Mouse (Mus musculus) natural killer cell, adult 2 months (primary cell): ENCODE measurements around the gene Gorasp1.

ENCODE experiments used
- DNase-seq, 2 experiments: peaks; one replicate each; pipeline ENCODE4 v3.0.0; 2022; ENCODE audit warnings: low spot score in 2 of 2

Gorasp1 gene

DNA sequence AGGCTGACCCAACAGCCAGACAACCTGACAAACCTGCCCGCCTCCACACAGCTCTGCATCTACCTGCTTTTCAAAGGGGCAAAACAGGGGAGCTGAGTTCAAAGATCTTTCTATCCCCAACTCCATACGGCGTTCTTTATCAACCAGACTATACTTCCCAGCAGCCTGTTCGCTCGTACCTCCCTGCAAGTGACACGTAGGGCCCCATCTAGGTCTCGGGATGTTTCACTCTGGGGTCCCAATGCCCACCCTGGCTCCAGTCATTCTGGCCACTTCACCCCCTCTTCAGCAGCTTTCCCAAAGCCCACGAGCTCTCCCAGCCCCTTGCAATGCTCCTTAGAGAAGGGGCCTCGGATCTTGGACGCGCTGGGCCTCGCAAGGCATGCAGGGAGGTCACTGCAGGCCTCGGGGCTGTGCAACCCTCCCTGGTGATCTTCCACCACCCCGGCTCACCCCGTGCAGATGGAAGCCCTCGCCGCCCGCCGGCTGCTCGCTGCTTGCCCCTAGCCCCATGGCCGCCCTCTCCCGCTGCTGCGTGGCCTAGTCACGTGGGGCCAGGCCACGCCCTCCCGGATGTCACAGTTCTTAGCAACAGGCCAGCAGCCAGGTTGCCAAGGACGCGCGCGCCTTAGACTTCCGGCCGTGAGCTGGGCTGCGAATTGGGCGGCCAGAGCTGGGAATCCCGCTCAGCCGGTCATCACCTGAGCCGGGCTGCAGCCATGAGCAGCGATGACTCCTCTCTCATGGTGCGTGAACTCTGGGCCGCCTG lies at the start of gene Gorasp1, which contains the start of gene Ttc21a:
Gene Gorasp1 (minus strand): TSS at position 561 of the 769 bp plus-strand sequence.
Gene Ttc21a (plus strand): TSS at position 602 of the 769 bp plus-strand sequence.
- DNase-seq = peak; percentile 84 to 88

DNA sequence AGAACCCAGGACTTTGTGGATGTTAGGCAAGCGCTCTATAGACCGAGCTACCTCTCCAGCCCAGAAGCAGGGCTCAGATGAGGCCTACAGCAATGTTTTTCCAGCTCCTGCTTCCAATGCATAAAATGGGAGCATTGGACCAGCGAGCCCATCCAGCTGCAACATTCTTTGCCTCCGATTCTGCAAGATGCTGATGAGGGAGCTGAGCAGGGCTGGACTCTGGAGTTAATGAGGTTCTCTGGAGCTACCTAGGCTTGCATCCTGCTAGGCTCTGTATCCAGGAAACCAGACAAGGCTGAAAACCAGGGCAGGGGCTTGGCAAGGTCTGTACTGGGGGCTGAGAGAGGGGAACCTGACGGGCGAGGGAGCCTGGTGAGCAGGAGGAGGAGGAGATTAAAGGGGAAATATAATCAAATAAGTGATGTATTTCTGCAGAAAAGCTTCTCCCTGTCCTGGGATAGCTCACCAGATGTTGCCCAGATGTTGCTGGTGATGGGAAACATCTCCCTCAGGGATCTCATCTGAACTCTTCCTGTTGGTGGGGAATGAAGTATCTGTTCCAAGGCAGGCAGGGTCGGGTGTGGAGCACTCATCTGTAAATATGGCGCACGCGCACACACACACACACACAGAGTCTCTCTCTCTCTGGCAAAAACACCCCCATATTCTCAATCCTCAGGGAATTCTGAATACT lies 48.7 kb upstream of the Gorasp1 start:
- no peak for DNase-seq

DNA sequence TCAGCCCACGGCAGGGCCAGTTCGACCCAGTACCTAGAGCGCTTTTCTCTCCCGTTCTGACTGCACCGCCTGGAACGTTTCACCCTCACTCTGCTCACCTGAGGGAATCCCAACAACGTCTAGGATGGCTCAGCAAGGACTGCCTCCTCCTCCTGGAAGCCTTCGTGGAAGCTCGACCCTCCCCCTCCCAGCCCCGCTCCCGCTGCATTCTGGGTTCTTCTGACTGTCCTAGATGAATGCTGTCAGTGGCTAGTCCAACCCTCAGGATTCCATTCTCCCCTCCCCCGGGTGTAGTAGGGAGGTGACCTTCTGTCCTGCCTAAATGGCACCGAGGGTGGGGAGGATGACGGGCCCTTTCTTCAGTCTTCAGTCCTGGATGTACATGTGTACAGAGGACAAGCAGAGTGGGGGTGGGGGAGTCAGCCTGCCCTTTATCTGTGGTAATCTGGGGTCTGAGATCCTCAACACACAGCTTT lies 47.2 kb upstream of the Gorasp1 start, which contains the start of gene Csrnp1:
Gene Csrnp1 (minus strand): TSS at position 123 of the 476 bp plus-strand sequence.
- DNase-seq = no peak

DNA sequence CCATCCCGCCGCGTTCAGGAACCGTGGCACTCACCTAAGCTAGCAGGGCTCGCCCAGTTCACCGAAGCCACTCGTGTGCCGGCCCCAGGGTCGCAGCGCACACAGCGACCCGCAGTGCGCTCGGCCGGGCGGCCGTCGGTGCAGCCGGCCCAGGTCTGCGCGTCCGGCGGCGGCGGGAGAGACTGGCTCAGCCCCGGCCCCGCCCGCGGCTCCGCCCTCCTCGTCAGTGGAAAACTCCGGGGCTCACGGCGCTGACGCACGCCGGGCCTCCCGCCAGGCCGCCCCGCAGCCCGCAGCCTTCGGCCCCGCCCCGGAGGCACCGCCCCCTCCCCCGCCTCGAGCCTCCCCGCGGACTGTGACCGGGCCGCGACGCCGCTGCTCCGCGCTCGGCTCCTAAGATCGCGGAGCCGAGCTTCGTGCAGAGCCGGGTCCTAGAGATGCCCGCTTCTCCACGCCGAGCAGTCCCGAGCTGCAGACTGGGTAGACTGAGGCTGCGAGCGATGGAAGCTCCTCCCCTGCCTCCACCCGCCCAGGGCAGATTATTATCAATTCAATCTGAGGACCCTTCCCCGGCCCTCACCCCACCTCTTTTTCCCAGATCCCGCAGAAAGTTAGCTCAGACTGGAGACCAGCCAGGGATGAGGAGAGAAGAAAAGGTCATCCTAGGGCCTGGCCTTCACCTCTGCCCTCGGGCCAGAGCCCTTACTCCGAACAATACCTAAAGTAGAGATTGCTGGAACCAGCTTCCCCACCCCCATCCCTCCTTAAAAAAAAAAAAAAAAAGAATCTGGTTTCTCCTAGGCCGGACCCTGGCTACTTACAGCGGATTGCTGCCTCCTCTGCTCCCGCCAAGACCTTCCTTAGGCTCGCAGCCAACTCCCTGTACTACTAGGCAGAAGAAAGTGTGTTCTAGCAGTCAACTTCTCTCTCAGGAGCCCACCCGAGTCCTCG lies 46.5 kb upstream of the Gorasp1 start:
- DNase-seq = peak; percentile 80 to 85

DNA sequence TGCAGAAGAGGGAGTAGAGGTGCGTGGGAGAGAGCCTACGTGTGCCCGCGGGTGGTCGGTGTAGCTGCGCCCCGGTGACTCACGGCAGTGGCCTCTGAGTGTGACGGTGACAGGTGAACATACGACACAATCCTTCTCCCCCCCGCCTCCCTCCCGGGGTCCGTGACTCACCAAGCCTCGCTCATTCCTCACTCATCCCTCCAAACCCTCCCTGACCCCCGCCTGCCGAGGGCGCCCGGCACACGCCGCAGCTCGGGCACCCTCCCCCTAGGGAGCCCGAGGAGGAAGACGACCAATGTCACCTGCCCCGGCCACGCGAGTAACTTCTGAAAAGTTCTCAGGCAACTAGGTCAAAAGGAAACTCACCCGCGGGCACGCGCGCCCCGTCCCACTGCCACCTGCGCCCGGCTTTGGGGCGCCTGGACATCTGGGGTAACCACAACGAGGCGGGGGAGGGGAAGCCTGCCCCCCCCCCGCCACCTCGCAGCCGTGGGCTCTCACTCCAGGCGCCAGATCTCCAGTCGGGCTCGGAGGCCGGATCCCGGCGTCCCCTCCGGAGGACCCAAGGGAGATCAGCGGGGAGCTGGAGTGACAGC lies 45.7 kb upstream of the Gorasp1 start:
- peak; percentile 69 to 84 for DNase-seq

DNA sequence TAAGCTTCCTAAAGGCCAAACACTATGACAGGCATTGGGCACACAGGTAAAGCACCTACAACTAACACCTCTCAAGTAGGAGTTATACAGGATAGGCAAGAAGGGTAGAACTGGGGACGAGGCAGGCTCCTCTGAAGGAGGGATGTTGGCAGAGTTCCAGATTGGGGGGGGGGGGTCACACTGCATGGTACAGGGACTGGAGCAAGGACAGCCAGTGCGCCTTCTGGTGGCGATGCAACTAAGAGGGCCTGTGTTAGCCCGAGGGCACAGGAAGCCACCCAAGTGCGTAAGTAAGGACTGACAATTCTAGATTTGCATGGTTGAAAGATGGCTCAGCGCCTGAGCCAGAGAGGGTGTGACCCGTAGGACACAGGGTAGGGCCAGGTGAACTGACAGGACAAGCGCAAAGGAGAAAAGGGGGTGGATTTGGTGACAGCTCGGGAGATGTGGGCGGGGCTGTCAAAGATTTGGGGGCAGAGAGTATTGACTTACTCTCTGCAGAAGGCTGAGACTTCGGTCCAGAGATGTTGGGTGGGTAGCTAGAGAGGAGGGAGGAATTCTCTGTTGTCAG lies 45.0 kb upstream of the Gorasp1 start:
- peak; percentile 76 to 87 for DNase-seq

DNA sequence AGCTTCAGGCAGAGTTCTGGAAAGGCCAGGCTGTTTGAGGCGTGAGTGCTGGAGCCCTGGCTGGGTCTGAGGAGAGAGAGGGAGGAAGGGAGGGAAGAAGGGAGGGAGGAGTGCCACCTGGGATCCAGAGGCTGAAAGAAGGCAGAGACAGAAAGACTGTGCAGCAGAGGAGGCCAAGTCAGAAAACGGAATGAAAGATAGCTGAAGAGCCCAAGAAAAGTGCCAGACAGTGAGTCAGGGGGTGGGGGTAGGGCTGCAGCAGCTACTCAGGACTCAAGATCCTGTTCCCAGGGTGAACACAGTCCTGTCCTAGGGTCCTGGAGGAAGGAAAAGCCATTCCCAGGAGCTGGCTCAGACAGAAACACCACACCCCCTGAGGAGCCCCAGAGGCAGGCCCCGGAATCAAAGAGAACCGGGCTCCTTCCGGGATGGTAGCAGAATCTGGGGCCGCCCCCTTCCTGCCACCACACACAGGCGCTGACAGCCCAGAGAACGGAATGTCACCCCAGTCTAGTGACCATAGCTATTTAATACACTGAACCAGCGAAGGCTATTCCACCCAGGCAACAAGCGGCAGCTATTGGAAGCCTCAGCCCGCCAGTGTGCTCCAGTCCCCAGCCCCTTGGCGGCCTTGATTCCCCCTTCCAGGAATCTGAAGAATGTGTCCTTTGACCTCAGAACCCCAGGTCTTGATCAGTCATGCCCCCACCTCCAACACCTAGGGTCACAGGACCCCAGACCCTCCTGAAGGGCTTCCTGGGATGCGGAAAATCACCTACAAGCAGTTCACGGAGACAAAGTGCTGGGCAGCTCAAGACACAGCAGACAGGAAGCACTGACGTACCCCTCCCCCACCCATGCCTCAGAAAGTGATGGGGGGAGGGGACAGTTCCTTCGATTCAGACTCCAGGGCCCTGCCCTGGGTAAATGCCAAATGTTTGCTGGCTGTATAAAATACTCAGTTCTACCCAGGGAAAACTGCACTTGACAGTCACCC lies 44.1 kb upstream of the Gorasp1 start:
- peak; percentile 74 for DNase-seq

DNA sequence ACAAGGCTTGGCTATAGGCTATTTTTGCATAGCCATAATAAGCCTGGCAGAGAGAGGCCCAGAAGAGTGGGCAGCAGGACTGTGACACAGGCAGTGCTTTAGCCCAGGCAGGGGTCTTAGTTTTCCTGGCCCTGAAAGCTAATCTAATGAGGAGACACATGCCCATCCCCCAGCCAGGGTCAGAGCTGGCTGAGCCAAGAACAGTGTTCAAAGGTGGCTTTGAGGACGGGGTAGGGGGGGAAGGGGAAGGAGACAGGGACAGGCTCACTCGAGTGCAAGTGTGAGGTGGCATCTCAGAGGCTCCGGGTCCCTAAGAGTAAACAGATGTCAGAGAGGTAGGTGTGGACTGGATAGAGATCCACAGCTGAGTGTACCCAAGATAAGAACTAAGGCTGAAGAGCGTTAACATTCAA lies 43.4 kb upstream of the Gorasp1 start:
- DNase-seq = no peak

DNA sequence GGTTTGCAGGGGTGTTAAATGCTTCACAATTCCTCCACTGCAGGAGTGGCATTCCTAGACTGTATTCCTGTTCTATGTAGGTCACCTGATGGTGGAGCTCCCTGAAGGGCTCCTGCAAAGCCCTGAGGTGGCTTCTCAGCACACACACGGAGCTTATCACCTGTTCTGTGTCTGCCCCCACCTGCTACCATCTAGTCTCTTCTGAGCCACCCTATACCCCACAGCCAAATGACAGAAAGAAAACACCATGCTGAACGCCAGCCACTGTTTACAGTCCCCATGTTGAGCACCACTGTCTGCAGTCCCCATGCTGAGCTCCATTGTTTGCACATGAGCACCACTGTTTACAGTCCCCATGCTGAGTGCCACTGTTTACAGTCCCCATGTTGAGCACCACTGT lies 42.4 kb upstream of the Gorasp1 start:
- DNase-seq = no peak

DNA sequence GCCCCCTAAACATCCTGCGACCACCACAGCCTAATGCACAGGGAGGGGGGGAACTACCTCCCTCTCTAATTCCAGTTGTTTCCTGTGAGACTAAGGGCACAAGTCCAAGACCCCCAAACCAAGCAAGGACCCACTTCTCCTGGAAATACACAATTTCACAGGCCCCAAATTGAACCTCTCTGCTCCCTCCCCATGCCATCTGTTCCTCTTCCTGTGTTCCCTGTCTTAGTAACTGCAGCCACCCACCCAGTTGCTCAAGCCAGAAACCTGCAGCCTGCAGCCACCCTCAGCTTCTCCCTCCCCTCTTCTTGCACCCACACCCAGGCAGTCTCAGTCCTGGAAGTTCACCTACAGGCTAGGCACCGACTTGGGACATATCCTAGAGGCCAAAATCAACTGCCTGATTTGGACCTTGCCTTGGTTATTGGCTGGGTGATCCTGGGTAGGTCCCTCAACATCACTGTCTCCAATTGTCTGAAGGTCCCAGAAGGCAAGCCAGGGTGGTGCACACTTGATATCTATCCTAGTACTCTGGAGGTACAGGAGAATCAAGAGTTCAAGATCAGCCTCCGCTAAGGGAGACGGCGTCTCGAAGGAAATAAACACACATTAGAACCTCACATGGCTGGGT lies 41.6 kb upstream of the Gorasp1 start:
- DNase-seq = no peak

DNA sequence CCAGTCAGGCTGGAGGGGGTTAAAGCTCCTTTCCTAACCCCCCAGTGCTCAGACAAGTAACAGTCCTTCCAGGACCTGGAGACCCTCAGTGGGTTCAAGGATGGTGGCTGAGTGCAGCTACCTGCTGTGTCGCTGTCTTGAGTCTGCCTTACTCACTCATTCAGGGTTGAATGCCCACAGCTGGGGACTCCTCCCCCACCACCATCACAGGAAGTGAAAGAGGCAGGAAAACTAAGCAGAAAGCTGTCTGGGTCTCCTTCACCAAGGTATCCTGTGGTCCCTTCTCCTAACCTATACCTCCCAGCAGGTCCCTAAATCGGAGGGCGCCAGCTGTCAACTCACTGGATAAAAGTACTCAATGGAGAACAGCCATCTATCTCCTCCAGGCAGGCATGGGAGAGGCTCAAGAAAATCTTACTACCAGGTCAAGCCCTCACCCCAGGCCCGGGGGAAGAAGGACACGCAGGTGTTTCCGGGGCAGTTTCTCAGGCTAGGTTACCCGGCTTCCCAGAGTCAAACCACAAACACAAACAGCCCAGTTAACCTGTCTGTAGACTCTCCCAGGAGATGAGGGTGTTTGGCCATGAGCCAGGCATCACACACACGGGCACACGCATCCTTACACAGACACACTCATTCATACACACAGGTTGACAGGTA lies 40.9 kb upstream of the Gorasp1 start:
- DNase-seq = peak in 1 of 2 experiments; percentile 69

DNA sequence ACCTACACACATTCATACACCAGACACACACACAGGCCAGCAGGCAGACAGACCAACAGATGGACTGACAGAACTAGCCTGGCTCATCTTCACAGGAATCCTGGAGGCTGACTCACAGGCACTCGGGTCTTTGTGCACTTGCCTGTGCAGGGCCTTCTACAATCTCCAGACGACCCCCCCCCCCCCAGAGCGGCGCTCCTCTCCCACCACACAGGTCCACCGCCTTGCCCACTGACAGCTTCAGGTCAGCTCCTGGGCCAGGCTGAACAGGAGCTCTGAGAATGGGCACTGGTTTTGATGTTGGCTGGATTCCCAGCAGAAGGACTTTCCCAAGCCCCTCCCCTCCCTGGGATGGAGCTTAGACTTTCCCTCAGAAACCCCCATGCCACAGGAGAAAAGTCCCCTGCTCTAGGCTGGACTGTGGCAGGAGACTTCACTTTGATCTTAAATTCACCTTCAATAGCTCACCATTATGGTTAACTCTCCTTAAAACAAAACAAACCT lies 40.2 kb upstream of the Gorasp1 start:
- DNase-seq = no peak

DNA sequence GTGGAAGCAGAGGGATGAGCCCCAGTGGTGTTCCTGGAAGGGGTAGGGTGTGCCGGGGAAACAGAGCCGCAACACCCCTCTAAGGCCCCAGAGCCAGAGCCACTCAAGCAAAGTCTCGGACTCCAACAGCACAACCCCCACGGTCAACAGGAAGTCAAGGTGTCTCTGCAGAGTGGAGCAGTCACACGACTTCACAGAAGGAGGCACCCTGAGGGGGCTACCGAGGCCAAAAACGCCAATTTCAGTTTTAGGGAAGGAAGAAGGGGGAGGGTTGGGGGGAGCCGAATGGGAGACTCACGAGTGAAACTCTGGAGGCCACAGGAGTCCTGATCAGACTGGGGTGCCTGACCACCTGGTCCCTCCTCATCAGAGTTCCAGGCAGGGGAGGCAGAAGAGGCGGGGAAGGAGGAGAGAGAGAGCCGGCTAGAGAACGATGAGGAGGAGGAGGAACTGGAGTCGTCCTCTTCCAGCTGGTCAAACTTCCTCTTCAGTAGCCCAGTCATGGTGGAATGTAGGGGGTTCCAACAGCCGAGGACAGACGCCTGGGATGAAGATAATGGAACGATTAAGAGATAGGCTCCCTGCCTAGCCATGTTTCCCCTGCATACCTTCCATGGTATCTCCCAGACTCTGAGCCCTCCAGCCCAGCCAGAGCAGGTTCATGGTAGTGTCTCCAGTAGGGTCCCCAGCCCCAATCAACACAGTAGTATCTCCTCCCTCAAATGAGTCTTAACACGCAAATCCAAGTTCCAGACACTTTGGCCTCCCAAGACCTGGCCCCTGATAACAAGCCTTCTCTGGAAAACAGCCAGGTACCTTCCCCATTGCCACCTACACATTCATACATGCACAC lies 39.6 kb upstream of the Gorasp1 start:
- DNase-seq = peak in 1 of 2 experiments; percentile 48

DNA sequence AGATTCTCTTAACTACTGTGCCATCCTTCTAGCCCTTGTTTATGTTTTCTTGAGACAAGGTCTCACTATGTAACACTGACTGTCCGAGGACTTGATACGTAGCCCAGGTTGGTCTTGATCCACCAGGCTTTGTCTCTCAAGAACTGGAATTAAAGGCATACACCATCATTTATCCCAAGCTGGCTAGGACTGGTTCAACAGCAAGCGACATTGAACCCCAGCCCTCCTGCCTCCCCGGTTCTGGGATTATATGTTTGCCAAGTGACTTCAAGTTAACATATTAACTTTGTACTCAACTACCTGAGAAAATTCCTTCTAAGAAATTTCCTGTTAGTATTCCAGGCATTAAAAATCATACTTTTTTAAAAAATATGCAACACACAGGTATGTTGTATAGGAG lies 37.9 kb upstream of the Gorasp1 start:
- no peak for DNase-seq

DNA sequence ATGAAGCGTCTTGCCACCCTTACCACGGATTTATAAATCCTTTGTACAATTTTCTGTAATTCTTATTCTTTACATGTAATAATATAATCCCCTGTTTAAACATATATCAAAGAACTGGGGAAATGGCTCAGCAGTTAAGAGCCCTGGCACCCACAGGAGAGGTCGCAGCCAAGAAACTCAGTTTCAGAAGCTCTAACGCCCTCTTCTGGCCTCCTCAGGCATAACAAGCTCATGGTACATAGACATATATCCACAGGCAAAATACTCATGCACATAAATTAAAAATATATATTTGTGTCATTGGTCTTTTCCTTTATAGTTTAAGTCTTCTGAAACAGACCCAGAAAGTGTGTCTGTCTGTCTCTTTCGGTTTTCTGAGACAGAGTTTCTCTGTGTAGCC lies 37.2 kb upstream of the Gorasp1 start:
- DNase-seq = no peak

DNA sequence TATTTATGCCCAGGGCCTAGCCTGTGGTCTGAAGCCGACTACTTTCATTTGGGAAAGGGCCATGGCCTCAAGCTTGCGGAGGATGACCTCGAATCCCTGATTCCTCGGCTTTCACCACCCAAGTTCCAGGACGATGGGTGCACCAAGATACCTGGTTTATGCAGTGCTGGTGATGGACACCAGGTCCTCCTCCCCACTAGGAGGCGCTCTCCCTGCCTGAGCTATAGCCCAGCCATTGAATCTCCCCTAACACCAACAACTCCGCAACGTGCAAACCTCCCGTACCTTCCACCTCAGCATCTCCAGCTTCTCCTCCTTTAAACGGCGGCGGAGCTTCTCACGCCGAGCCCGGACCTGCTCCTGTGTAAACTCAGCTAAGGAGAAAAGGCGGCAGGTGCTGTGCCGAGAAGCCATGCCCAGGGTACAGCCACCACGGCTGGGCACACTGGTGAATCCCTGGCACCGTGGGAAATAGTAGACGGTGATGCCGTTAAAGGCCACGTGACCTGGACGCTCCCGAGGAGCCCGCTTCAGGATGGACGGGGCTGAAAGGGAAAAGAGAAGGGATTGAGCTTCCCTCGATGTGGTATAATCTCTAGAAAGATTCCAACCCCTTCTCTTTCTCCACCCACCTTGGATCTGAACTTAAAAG lies 36.6 kb upstream of the Gorasp1 start:
- peak in 1 of 2 experiments; percentile 53 for DNase-seq

DNA sequence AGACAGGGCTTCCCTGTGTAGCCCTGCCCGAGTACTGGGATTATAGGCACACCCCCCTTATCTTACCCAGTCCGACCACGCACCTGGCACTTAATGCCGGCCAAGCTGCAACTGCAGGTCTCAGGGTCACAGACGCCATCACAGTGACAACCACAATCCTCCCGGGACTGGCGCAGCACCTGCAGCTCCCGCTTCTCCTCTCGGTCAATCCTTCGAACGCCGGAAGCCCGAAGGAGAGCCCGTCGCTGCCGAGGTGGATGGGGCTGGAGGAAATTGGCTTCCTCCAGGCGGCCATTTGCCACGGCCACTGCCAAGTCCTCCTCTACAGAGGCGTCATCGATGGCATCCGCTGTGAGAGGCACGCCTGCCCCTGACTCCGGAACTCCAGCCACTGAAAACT lies 35.9 kb upstream of the Gorasp1 start:
- DNase-seq = no peak
